Comparison of ENCODE assay signal across 9 mouse cellular contexts in genomic region chr14:118005697-118006096, GRCm38 (mm10). TPM values are rescaled to one million over a fixed set of nuclear protein-coding genes. Genes with fewer than 3 reads are reported as not detected.
DNase-seq lines count a peak whose midpoint lies in the region; ATAC-seq and TF ChIP-seq lines count a peak whose summit lies in the region.
"Had no signal": no experiment of that assay in that cellular context is flagged by ENCODE, and none has a peak within 500 bp of the region (broad histone marks: within the 10 kb centered on the region; RNA-seq: fewer than 3 reads in every experiment).

No protein-coding gene starts in this region.

- WGBS in embryonic facial prominence, embryonic 11.5 days, result 26% methylated on average over 5 of the region's 5 CpGs
- 8% methylated on average over 5 of the region's 5 CpGs for WGBS in stomach, postnatal 0 days

- DNase-seq in gastrocnemius, adult 18-20 months (ENCODE audit: low spot score), result peak; percentile 25
- no peak for DNase-seq in gastrocnemius, postnatal 25 days
- DNase-seq in NIH3T3 (ENCODE audit: low read depth), result peak; percentile 65
- peak; percentile 77 for DNase-seq in embryonic facial prominence, embryonic 11.5 days (ENCODE audit: low spot score)
- DNase-seq in layer of hippocampus, adult 11-12 months (ENCODE audit: low spot score), result peak; percentile 62
- DNase-seq in stomach, postnatal 0 days (ENCODE audit: low spot score), result peak; percentile 56

- peak; percentile 87 for TF ChIP-seq CTCF in stomach, postnatal 0 days (IDR thresholded peaks at IDR 0.05; ENCODE audit: low read depth)

- H3K4me1 ChIP-seq in embryonic facial prominence, embryonic 11.5 days (ENCODE audit: control insufficient read depth, insufficient read depth, low read length), result peaks cover 2% of the 10 kb centered on the region; the same call in 1 of the 2 replicates
- no peaks in the 10 kb centered on the region for H3K4me1 ChIP-seq in stomach, postnatal 0 days (replicated peaks; ENCODE audit: control insufficient read depth, insufficient read depth)

- H3K4me3 ChIP-seq in embryonic facial prominence, embryonic 11.5 days (ENCODE audit: low read depth, low read length), result no peak overlapping the region
- no peak overlapping the region for H3K4me3 ChIP-seq in stomach, postnatal 0 days (ENCODE audit: low read depth, low read length)

- no peak overlapping the region for H3K9ac ChIP-seq in embryonic facial prominence, embryonic 11.5 days (replicated peaks; ENCODE audit: low read length)
- no peak overlapping the region for H3K9ac ChIP-seq in stomach, postnatal 0 days (ENCODE audit: low read length)

- TF ChIP-seq EP300 in stomach, postnatal 0 days (optimal IDR thresholded peaks at IDR 0.05), result no peak

- H3K4me2 ChIP-seq in embryonic facial prominence, embryonic 11.5 days (ENCODE audit: low read depth, low read length), result no peak overlapping the region
- H3K4me2 ChIP-seq in stomach, postnatal 0 days (replicated peaks; ENCODE audit: low read depth), result no peak overlapping the region

- H3K27ac ChIP-seq in embryonic facial prominence, embryonic 11.5 days (replicated peaks; ENCODE audit: low read depth, low read length), result no peak overlapping the region
- H3K27ac ChIP-seq in stomach, postnatal 0 days (replicated peaks), result no peak overlapping the region

- ATAC-seq in embryonic facial prominence, embryonic 11.5 days (replicated peaks; ENCODE audit: insufficient number of reproducible peaks, low FRiP score, low TSS enrichment, low read depth), result no peak
- peak; percentile 68 to 79 for ATAC-seq in hematopoietic stem cell, adult 5-6 weeks (replicated peaks in 1 of 2; ENCODE audit: insufficient read depth in 1 of 2, low FRiP score in 2 of 2, low TSS enrichment in 1 of 2, low read depth in 1 of 2, poor library complexity in 2 of 2, severe bottlenecking in 2 of 2)
- ATAC-seq in megakaryocyte-erythroid progenitor cell, adult 5-6 weeks (replicated peaks; ENCODE audit: low FRiP score, low TSS enrichment, poor library complexity, severe bottlenecking), result peak; percentile 77
- peak; percentile 72 for ATAC-seq in stomach, postnatal 0 days (ENCODE audit: low FRiP score, low TSS enrichment)

- H3K9me3 ChIP-seq in embryonic facial prominence, embryonic 11.5 days (replicated peaks; ENCODE audit: control insufficient read depth, low read length), result no peaks in the 10 kb centered on the region
- H3K9me3 ChIP-seq in stomach, postnatal 0 days (ENCODE audit: control insufficient read depth, low read length), result no peaks in the 10 kb centered on the region

- no peaks in the 10 kb centered on the region for H3K36me3 ChIP-seq in embryonic facial prominence, embryonic 11.5 days (replicated peaks; ENCODE audit: control insufficient read depth, insufficient read depth, low read depth, low read length)
- no peaks in the 10 kb centered on the region for H3K36me3 ChIP-seq in stomach, postnatal 0 days (ENCODE audit: control insufficient read depth, insufficient read depth, low read length)
- H3K36me3 ChIP-seq: G1E had no signal

- H3K27me3 ChIP-seq in embryonic facial prominence, embryonic 11.5 days (ENCODE audit: control insufficient read depth, insufficient read depth, low read length), result peaks cover 6% of the 10 kb centered on the region; the same call in 1 of the 2 replicates
- no peaks in the 10 kb centered on the region for H3K27me3 ChIP-seq in stomach, postnatal 0 days (ENCODE audit: control insufficient read depth, insufficient read depth, low read length)

RNA-seq across cellular contexts. Expression of gene Dct, which starts 46.3 kb away (rescaled TPM):
- total RNA-seq in gastrocnemius, adult 18-20 months (2021), result under 1 TPM; 0.48 to 0.66 TPM
- under 1 TPM; 0.31 to 0.70 TPM for total RNA-seq in gastrocnemius, postnatal 25 days (2021)
- polyA plus RNA-seq in embryonic facial prominence, embryonic 11.5 days (2014; fragmentation: Nextera tagmentation; extraction: Ambion mirVana), result 6.0 and 13.9 TPM in 2 replicates
- 0.20 TPM in 1 of 2 replicates, not detected in the other for total RNA-seq in hematopoietic stem cell, adult 5-6 weeks (2017)
- total RNA-seq in megakaryocyte-erythroid progenitor cell, adult 5-6 weeks (2014; fragmentation: Nextera tagmentation), result 0.17 TPM in 1 of 2 replicates, not detected in the other
- 0.11 and 0.33 TPM in 2 replicates for total RNA-seq in megakaryocyte-erythroid progenitor cell, adult 5-6 weeks (2017)
- 0.27 and 0.41 TPM in 2 replicates for polyA plus RNA-seq in stomach, postnatal 0 days (2015; fragmentation: Nextera tagmentation; extraction: Ambion mirVana)
- polyA plus RNA-seq: G1E had no signal
